Mouse (Mus musculus): ENCODE measurements at regions not wholly inside any gene's neighbourhood (a gene's known extent, or its start where the extent isn't known, plus 50 kb on each side); places are given as distances from the start of the nearest gene placed in this dataset.
"Not testable (repeated sequence)": the region's sequence is repeated elsewhere in the genome, so short reads cannot be mapped to it uniquely, and the experiment has no call there.

DNA sequence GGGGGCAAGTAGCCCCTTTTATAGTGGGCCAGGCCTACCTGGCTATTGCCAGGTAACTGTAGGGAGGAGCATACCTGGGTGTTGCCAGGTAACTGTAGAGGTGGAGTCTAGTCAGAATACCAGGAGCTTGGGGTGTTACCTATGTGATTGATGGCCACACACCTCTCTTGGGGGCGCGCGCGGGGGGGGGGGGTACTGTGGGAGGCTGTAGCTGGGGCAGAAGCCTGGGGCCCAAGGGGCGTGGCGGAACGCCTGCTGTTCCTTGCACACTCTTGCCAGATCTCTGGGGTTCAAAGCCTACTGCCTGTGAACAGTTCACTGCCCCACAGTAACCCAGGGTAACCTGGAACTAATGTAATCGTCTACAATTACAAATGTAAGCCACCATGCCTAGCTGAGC is 96.6 kb downstream of the H2al2a start:
- no peak for DNase-seq
- intact Hi-C loops (cut with DNase I): no loop called here

DNA sequence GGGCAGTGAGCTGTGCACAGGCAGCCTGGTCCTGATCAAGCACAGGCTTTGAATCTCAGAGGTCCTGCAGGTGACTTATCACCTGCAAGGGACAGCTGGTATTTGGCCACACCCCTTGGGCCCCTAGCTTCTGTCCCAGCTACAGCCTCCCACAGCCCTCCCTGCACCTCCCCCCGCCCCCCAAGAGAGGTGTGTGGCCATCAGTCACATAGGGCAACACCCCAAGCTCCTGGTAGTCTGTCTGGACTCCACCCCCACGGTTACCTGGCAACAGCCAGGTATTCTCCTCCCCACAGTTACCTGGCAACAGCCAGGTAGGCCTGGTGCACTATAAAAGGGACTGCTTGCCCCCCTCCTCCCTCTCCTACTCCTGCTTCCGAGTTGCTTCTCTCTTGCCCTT is 98.0 kb downstream of the H2al2a start:
- no peak for DNase-seq
- intact Hi-C loops (cut with DNase I): no loop called here

DNA sequence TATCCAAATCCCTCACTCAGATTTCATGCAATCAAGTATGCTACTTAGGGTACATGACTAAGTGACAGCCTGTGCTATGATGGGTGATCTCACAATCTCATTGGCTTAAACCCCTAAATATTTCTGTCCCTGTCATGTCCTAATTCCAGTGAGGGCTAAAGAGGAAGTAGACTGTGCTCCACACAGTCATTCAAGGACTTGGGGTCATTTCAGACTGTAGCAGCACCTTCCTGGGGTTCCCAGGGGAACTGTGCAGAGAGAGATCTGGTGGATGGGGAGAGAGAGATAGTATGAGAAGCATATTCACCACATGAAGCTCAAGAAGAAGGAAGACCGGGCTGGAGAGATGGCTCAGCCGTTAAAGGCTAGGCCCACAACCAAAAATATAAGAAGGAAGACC is 100.7 kb downstream of the H2al2a start:
- intact Hi-C loops (cut with DNase I): no loop called here
- no peak for DNase-seq

DNA sequence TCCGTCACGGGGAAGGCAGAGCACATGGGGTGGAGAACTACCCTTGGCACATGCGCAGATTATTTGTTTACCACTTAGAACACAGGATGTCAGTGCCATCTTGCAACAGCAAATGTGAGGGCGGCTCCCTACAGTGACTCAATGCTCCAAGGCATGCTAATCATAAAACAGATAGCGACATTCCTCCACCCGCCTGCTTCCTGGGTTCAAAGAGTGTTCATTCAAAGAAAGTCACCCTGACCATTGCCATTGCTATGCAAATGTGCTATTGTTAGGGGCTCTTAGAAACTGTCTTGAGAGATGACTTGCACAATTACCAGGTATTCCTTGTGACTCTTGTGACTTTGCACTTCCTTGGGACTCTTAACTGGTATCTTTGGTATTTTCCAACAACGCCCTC is 104.1 kb downstream of the H2al2a start:
- DNase-seq; intact Hi-C loops (cut with DNase I): not testable (repeated sequence)

DNA sequence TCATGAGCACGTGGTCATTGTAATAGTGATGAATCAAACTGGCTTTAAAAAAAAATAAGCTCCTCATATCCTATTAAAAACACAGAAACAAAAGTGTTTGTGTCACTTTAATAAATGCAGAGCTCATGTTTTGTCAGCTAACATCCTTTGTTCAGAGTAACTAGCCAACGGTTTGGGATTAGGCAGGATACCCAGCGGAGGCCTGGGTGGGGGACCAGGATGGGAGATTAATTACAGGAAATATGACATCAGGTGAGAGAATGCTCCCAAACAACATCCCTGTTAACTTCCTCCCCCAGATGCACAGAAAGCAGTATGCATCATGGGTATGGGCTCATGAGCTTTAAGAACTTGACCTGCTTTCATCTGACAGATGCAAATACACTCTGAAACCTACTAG is 109.1 kb downstream of the H2al2a start:
- DNase-seq: no peak
- intact Hi-C loops (cut with DNase I): no loop called here

DNA sequence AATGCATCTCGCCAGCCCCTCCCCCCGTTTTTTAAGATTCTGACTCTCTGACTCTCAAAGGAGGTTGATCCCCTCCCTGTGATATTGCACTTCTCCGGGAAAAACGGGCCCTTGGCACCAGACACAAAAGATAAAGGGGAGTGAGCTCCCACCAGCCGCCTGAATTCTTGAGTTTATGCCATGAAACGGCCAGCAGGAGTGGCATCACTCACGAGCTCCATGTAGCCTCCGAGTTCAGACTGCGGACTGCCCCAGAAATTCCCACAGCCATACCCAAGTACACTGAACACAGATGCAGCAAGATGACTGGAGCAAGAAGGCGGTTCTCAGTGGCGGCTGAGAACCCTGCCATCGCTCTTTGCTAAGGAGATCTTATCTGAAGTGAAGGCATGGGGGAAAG is 114.4 kb downstream of the H2al2a start:
- no peak for DNase-seq
- intact Hi-C loops (cut with DNase I): no loop called here

DNA sequence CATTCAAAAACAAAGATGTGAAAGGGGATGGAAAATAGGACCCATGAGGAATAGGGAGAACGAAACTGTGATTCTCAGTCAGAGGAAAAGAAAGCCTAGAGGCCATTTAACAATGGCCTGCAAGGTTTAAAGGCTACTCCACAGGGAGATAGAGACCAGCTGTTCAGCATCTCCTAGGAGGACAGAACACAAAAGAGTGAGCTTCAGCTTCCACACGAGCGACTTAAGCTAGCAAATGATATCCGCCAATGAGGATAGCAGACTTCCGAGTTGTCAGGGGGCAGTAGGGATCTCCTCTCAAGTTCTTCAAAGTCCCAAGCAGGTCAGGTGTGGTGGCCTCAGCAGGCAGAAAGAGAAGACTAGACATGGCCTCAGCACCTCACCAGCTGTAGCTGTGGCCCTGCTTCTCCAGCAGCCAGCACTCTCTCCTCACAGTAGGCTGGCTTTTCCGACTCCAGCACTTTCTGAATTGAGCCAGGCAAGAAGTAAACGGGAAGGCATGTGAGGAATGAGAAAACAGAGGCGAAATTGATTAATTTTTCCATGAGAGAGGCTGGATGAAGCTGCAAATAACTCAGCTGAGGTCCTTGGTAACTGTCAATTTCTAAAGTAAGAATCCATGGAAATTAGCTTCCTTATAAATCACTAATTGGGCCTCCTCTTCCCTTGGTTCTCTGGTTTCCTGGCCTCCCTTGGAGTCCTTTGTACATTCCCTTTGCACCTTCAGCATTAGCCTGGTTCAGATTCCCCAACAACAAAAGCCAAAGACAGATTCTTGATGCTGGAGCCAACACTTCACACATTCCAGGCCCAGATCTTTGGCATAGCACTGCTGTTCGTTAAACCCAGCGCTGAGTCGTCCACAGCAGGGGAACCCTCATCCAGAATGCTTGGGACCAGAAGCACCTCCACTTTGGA is 115.7 kb downstream of the H2al2a start:
- no peak for DNase-seq
- intact Hi-C loops (cut with DNase I): no loop called here

DNA sequence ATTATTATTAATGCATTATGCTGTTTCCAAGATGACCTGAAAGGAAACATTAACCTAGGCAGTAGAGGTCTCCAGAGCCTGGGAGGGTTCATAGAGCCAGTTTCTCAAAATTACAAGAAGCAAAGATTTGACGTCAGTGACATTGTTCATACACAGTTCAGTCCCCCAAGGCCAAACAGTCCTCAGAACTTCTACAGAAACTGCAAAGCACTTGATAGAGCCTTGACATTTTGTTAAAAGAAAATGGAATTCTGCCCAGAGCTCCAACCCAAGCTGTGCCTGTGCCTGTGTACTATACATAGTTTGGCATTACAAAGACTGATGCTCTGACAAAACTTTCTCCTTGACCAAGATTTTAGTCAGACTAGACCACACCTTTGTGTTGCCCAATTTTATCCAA is 118.9 kb downstream of the H2al2a start:
- intact Hi-C loops (cut with DNase I): no loop called here

DNA sequence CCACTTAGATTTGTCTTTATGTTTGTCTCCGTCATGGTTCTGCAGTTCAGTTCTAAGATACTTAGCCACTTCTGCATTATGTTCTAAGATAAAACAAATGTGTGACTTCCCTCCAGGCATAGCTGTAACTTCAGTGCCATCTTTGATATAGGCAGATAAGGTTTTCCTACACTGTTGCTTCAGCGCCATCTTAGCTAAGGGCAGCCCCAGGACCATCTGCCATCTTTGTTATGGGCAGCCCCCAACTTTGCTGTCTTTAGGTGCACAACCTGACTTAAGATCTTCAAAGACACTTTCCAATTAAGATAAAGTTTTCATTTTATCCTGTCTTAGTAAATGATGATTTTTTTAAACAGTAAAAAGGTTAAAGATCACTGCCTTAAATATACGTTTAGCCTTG is 119.8 kb downstream of the H2al2a start:
- DNase-seq: no peak
- intact Hi-C loops (cut with DNase I): no loop called here

More for the DNA sequence above, 118.9 kb downstream of the H2al2a start:
- no peak for DNase-seq

DNA sequence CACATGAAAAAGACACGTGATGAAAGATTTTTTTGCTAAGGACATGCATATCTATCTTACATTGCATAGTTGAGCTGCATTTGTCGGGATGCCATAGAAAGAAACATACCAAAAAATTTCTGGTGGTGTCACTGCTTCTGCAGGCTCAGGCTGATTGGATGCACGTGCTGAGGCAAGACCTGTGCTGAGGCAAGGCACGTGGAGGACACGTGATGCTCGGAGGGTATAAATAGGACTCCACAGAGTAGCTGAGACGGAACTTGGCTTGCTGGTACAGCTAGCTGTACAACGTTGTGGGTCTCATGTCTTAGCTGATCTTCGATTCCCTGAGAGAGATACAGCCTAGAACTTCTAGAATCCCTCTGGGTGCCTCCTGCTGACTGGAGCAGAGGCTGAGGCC is 120.6 kb downstream of the H2al2a start:
- no peak for DNase-seq
- intact Hi-C loops (cut with DNase I): no loop called here

DNA sequence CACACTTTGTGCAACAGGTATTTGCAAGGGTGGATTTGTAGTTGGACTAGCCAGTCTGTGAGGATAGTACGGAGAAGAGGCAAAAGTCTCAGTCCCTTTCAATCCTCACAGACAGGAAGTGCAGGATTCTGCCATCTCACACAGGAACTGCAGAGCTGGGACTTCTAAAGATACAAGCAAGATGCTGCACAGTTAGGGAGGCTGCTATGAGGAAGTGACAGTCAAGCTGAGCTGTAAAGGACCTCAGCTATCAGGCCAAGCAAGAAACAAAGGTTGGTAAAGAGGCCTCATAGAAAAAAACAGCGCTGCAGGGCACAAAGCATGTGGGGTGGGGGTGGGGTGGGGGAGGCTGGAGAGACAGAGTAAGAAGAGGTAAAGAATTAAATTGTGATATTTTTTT is 126.2 kb downstream of the H2al2a start:
- intact Hi-C loops (cut with DNase I): no loop called here

DNA sequence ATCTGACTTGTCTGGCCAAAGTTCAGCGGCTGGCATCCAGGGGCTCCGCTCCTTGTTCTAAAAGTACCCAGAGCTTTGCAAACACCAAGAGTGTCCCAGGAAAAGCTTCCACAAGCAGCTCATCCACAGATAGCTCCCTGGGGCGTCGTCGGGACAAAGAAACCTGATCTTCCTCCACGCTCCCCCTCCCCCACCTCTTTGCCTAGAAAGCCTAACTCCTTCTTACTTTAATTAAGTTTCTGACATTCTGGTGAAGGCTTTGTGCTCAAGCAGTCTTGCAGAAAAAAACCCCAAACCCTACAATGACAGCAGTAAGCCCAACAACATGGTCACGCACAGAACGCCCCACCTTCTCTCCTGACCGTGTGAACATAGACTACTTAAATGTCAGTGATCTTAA is 128.6 kb downstream of the H2al2a start:
- intact Hi-C loops (cut with DNase I): no loop called here
- DNase-seq: no peak

More for the DNA sequence above, 126.2 kb downstream of the H2al2a start:
- DNase-seq: no peak

DNA sequence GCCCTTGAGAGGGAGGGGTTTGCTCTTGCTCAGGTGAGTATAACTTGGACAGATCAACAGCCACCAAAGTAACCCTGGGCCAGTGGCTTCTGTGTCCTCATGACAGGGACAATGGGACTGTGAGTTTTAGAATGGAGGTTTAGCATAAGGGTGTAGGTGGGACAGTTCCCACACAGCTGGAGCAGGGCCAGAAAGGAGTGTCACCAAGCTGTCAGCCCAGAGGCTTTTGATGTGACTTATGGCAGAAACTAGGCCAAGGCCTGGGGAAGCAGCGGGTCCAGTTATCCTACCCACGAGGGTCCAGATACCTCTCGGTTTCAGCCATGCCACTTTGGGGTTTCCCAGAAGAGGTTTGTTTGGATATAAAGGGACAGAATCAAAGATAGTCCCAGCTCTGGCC is 129.4 kb downstream of the H2al2a start:
- DNase-seq: no peak
- intact Hi-C loops (cut with DNase I): no loop called here

DNA sequence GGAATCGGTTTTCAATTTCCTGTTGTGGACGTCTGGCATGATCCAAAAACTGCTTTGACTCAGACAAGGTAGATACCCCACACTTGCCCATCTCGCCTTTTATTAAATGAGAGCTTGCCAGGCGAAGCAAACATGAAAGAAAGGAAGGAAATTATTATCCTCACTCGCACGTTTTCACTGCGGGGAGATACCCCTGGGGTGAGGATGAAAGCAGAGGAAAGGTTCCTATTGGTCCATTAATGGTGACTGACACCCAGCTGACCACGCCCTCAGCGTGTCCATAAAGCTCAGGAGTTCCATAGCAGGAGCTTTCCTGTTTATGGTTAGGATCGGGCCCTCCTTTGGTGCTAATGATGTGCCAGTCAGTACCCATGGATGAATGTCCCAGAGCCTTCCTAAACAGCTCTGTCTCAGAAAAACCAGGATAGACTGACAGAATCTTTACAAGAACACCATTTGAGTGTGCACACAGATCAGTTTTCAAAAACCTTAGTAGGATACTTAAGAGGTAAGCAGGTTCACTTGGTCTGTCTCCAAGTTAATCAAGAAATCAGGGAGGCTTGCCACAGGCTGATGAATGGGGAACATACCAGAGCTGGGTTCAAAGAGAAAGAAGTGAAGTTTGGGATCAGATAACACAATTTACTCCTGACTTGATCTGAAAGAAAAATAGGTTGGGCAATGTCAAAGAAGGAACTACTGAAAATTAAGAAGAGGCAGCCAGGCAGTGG is 130.7 kb upstream of the Nebl start:
- no peak for DNase-seq
- intact Hi-C loops (cut with DNase I): no loop called here

DNA sequence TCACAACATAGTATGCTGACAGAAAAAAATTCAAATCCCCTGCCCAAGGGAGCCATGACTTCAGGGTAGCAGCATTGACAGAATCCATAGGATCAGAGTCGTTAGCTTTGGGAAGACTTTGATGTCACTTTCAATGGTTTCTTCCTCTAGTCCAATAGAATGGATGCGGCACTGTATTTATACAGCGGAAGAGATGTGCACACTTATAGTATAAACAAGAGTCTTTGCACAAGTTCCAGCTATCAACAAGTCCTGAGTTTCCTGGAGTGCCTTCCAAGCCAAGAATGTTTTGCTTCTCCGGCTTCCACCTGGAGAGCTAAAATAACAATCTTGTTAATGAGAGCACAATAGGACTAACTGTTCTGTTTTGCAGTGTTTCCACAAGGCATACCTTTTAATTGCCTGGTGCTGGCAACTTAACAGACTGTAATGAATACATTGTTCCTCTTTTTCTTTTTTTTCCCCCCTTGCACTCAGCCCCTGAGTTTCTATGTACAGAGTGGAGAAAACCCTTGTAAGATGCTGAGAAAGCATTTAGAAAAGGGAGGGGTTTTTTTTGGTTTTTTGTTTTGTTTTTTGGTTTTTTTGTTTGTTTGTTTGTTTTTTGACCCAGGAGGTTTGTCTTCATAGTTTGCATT is 129.8 kb upstream of the Nebl start:
- DNase-seq: no peak
- intact Hi-C loops (cut with DNase I): no loop called here

DNA sequence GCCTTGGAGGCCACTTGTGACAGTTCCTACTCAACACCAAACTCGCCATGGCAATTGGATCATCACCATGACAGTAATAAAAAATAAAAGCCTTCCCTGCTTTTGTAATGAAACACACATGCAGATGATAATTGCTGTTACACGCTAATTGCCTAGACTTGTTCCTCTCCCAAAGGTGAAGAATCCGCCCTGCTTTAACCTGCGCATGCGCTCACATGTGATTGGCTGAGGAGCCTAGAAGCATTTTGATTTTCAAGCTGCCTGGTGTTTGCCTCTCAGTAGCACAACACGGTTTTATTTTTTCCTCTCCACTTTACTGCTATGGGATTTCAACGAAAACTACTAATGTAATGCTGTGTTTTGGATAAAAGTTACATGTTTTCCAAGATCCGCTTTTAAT is 128.0 kb upstream of the Nebl start:
- DNase-seq: no peak
- intact Hi-C loops (cut with DNase I): no loop called here

DNA sequence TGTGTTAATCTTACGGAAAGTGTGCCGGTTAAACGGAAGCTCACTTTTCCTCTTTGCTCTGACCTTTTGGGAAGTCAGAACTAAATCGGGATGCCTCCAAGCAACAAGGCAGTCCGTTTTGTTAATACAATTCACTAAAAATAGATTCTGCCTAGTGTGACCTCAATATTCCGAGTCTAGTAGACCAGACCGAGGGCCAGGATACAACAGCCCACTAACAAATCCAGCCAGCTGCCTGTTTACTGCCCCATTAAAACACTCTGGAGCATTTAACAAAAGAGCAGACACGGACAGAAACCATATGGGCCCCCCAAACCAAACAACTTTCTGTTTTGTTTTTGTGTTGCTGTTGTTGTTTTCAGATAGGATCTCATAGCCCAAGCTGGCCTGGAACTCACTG is 127.1 kb upstream of the Nebl start:
- intact Hi-C loops (cut with DNase I): no loop called here
- no peak for DNase-seq

DNA sequence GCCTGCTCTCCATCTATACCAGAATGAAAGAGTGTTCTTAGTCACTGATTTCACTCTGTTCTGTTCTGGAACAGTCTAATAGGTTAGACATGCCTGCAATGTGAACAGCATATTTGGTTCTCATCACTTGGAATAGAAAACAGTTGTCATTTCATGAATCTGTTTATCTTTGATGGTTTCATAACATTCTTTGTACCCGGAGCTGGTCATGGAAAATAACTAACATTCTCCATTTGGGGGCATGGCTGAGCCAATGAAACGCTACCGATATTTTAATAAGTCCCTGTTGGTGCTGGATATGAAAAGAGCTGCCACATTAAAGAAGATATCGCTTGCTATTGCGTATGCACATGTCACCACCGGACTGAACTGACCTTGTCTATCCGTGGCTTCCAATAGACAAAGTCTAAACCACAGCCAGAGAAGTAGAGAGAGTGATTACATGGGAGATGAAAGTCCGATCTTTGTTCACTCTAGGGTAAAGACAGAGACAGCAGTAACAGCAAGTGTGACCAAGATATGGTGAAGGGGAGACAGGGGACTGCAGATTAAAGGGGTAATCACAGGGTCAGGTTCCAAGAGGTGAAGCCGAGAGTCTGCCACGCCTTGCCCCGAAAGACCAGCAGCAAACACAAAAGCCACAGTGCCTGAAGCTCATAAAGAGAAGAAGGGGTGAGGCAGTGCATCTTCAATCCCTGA is 124.5 kb upstream of the Nebl start:
- intact Hi-C loops (cut with DNase I): no loop called here
- DNase-seq: no peak

DNA sequence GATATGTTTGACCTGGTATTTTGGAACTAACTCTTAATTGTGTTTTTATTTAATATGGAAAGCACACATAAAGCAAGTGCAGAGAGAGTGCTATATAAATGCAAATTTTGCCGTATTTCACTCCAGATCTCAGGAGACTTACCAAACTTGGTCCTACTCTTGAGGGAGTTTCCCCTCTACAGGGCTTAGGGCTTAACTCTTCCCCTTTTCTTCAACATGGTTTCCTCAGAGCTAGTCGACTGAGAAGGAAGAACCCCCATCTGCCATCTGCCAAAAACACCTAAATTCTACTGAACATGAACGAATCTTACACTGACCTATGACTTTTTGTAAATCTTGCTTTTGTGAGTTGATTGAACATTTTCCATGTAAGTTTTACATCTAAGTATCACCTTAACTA is 122.8 kb upstream of the Nebl start:
- intact Hi-C loops (cut with DNase I): no loop called here
- no peak for DNase-seq

DNA sequence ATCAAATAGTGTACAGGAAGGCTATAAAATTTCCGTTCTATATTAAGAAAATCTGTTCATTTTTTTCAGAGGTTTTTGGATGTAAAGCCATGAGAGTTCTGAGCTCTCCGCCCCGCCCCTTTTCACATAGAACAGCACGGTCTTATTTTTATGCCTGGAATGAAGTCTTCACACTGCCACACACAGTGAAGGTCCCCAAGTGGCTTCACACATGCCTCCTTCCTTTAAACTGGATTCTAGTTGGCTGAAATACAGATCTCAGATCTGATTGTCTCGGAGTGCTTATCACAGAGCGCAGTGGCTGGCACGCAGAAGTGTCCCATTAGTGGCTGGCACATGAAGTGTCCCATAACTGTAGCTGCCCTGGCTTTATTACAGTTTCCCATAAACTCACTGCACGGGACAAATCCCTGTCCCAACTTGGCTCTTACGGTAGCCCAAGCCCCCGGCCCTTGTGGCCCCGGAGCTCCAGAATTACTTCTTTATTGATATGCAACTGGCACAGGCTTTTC is 122.3 kb upstream of the Nebl start:
- no peak for DNase-seq
- intact Hi-C loops (cut with DNase I): no loop called here

All from gastrocnemius, postnatal 36 days (tissue).